Mouse (Mus musculus) natural killer cell, adult 2 months (primary cell): Measurements from ENCODE around the gene Zfp831.
A peak's percentile ranks its signal among the peaks of the same experiment; 100 is the strongest.

Experiments used
- DNase-seq, 2 experiments: peaks; one replicate each; pipeline ENCODE4 v3.0.0; 2022; ENCODE audit warnings: low spot score in 2 of 2

Gene Zfp831

DNA sequence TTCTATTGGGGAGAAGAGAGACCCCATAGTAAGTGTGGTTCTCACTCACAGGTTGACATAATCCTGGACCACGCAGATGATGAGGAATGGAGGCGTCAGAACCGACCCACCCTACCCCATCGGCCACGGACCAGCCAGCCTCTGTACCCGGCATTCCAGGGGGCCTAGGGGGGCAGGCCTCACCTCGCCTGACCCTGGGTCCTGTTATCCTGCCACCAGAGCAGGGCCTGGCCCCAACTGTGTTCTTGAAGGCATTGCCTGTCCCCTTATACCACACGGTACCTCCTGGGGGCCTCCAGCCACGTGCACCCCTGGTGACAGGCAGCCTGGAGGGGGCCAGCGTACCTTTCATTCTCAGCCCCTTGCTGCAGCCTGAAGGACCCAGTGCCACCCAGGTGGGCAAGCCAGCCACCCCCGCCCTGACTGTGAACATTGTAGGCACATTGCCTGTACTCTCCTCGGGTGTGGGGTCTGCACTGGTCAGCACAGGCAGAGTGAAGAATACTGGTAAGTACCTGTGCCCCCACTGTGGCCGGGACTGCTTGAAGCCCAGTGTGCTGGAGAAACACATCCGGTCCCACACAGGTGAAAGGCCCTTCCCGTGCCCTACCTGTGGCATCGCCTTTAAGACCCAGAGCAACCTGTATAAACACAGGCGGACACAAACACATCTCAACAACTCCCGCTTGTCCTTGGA is at the start of gene Zfp831:
Gene Zfp831, plus strand, starts transcription at position 87 of the 697 bp plus-strand sequence.
- no peak for DNase-seq

DNA sequence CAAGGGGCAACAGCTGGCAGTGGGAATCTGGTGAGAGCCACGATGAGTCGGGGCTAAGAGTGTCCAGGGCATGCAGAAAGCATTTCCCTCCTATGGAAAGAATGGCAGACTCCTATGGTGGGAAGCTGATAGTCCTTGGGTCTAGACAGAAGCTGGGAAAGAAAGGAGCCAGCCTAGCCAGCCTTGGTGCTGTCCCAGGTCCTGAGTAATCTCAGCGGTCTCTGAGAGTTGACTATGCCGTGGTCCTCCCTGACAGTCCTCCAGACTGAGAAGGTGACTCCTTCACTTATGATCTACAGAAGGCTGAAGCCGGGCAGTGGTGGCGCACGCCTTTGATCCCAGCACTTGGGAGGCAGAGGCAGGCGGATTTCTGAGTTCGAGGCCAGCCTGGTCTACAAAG is 48.4 kb upstream of the Zfp831 start:
- DNase-seq = no peak

DNA sequence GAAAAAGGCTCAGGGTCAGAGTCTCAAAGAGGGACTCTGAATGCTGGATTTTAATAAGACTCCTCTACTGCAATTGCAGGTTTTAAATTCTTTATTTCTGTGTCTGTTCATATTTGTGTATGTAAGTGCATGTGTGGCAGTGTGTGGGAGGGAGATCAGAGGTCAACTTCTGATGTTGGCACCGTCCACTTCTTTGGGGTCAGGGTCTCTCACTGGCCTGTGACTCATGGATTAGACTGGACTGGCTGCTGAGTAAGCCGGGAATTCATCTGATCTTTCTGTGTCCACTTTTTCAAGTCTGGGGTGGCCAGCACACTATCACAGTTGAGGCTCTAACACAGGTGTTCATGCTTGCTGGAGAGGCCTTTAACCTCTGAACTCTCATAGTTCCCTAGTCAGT is 47.7 kb upstream of the Zfp831 start:
- DNase-seq = no peak

DNA sequence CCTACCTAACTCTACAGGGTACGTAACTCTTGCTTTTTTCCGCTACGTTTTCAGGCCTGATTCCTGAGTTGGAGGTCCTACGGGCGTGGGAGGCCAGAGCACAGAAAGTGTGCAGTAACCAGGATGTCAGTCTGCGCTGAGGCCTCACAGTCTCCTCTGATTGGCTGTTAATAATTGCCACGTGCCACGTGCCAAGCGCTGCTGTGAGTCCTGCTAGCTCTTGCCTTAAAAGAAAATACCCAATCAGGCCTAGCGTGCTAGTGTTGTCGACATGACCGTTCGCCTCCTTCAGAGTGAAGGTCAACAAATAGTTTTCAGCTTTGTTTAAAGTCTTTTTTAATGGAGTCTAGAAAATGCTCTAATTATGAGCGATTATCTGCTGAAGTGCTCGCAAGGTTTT is 46.9 kb upstream of the Zfp831 start:
- DNase-seq = no peak

DNA sequence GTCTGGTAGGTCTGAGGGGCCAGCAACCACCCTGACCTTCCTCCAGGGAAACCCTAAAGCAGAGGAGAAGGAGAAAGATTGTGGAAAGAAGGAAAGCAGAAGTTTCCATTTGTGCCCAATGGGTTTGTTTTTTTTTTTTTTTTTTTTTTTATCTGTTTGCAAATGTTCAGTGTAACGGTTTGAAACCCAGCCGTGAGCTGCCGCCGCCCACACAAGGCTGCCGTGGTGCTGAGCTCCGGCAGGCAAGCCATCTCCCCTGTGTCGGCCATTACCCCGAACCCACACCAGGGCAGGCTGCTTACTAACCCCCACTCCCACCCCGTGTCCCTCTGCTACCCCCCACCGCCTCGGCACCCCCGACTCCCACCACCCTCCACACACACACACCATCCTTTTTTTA is 44.9 kb upstream of the Zfp831 start:
- DNase-seq = no peak

DNA sequence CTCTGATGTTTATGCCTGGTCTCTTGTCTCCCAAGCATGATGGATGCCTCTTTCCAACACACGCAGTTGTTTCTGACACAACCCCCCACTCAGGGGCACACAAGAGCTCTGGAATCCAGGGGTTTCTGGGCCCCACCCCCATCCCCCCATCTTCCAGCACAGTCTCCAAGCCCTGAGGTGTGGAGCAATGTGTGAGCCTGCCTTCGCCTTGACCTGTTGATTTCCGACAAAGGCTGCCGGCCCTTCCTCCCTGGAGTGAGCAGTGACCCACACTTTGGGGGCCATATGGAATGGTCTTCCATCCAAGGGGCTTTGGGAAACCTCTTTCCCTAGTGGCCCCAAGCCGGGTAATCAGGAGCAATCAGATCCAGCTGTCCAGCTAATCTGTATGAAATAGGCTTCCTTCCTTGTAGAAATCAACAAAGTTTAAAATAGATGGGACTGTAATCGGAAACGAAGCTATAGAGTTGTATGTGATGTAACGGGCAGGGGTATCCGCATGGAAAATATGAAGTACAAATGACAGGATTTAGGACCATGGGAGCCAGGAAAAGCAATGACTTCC is 44.2 kb upstream of the Zfp831 start:
- no peak for DNase-seq

DNA sequence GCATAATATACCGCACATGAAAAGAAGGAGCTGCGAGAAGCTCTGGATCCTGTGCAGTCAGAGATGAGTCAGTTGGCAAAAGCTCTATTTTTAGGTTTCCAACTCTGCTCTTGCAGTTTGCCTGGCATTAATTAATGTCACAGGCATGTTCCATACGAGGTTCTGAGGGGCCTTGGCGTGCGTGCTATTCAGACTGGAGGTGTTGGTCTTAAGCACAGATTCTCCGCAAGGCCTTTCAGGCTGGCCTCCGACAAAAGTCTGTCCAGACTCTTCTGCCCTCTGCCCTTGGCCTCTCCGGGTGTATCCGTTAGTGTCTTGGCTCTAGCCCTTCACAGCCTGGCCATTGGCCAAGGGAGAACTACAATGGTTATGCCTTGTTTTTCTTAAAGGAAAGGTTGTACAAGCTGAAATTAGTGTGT is 43.5 kb upstream of the Zfp831 start:
- DNase-seq = no peak

DNA sequence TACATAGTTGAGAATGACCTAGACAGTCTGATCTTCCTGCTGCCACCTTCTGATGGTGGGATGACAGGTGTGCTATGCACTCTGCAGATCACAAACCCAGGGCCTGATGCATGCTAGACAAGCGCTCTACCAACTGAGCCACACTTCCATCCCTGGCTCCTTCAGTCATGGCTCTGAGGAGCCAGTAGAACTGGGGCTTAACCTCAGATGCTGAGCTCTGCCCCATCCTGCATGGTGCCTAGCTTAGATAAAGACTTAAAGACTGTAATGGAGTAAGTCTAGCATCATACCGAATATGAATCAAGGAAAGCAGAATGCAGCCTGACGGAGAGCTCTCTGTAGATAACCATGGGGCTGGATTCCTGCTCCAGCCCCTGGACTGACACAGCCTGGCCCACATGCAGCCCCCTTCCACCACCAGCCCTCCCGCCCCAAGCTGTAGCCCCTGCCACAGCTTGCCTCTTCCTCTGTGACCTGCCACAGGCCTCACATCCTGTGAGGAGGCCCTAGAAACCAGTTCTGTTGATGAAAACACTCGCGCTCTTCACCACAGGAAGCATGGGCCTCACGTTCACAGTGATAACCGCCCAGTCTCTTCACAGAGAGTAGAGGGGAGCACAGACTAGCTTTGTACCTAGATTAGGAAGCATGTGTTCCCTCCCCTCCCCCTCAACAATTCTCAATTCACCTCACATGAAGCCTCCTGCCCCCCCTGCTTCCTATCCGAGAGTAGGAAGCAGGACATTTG is 41.2 kb upstream of the Zfp831 start:
- DNase-seq = peak; percentile 84

DNA sequence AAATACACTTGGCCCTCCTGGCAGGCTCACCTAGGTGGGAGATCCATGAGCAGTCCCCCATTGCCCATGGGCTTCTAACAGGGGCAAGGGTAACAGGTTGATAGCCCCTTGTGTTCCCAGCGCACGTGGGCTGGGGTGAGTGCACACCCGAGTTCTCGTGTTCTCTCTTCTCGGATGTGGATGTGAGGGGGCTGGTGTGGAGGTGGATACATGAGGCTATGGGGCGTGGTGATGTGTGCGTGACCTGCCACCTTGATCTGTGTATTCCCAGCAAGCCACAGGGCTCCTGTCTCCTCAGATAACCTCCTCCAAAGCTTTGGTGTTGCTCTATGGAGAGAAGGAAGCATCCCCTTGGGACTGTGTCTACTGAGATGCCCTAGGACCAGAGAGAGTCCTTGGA is 40.0 kb upstream of the Zfp831 start:
- DNase-seq = no peak

DNA sequence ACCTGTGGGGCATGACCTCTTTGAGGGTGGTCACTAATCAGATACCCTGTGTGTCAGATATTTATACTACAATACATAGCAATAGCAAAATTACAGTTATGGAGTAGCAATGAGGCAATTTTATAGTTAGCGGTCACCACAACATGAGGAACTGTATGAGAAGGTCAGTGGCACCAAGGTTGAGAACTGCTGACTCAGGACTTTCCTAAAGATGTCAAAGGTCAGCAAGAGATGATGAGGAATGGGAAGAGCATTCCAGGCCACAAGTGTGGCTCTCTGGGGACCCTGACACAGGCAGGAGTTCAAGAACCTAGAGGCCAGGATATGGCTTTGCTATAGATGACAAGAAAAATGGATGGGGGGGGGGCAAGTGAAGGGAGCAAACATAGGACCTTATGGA is 38.3 kb upstream of the Zfp831 start:
- no peak for DNase-seq

DNA sequence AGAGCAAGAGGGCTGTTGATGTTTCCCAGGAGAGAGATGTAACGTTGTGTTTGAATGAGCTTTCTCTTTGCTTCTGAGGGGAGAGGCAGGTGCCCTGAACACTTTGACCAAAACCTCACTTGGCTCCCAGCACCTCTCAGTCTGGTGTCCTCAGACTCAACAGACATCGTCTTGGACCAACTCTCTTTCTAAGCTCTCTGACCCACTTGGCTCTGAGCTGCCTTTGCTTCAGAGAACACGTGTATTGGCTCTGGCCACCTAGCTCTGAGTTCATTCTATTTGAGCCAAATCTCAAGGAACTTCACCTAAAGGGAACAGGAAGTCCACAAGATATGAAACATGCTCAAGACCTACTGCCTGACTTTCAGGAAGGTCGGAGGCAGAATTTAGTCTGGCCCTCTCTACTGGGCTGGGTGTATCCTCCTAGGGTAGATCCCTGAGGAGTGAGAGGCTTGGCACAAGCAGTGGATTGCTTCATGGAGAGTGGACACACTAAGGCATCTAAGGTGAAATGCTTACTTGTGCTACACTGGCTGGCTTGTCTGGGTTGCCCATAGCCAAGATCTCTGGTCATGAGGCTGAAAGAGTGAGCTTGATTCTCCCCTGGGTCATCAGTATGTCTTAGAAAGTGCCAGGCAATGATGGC is 37.8 kb upstream of the Zfp831 start:
- no peak for DNase-seq

DNA sequence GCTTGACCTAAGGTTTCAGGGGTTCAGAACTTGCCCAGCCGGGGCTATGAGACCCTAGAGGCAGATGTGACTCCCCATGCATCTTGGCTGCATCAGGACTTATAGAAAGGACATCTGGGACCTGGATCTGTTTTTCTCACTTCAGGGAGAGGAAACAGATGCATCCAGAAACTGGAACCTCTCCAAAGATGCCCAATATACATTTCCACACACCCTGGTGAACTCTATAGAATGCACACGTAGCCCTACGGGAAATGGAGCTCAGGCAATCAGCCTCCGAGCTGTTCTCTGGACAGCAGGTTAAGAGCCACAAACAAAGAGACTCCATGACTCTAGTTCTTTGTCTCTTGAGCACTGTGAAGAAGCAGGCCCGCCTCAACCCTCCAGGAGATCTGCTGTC is 37.0 kb upstream of the Zfp831 start:
- no peak for DNase-seq

DNA sequence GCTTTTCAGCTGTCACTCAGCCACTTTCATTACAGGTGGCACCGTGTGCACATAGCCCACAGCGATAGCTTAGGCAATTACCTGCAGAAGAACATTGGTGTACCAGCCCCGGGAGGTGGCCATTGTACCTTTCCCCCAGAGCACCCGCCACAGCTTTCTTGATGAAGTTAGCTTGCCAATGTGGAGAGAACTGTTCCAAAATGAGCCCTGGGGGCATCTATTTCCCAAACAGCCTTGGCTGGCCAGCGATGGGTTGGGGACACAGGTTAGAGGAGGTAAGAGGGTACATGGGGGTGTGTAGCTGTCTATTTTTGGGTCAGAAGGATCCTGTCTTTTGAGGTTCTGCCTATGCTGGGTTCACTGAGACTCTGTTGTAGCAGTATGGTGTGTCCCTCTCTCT is 33.4 kb upstream of the Zfp831 start:
- DNase-seq = no peak

DNA sequence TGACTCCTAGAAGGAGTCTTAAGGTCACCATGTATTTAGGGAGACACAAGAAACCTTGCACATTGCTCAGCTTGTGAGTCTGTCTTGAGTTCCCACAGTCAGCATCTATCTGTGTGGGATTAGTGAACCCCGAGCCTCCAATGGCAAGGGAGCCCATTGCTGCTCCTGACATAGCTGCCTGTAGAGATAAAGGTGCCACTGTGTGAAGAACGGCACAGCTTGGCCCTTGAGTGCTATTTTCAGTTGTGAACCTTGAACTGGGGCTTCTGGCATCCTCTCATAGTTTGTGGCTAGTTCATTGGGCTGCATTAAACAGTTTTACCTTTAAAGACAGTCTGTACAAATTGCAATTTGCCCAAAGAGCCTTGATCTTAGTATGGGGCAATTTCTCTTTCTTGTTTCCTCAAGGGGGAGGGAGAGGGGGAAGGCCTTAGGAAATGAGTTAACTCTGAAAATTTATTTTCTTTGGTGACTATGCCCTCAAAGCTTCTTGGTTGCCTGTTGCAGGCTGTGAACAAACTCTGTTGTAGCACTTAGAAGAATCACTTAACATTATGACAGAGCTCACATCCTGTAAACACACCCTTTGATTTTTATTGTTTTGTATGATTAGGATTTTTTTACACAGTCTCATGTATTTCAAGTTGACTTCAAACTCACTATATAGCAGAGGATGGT is 30.8 kb upstream of the Zfp831 start:
- DNase-seq = no peak

DNA sequence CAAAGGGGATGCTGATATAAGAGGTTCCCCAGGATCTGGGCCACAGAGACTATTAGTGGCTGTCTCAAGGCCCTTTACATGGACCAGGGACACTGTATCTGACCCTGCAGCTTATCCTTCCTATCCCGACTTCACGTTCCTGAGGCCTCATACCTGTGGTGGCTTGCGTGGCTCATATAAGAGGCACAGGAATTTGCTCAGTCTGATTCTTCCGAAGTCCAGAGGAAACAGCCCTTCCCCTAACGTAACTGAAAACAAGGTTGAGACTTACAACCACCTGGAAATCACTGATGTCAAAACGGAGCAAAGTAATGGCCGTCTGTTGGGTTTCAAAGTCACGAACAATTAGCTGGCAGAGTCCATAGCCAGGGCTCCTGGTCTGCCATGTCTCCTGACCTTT is 30.1 kb upstream of the Zfp831 start:
- peak in 1 of 2 experiments; percentile 20 for DNase-seq

DNA sequence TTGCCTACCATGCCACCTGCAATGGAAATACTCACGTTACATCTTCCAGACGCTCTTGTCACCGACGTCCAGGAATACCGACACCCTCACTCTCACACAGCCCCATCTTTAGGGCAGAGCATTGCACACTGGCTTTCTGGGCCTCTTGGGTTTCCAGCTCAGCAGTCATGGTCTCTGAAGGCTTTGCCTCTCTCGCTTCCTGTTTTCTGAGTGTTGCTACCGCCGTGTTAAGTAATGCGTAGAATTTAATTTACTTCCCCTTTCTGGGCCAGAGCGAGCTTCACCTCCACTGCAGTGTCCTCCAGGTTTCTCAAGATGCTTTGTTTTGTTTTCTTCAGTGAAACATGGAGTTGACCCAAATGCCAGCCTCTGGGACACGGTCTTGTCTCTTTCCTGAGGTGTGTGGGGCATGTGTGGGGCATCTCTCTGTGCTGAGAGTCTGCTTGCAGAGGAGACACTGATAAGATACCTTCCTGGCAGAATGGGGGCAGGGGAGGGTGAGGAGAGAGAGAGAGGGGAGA is 29.4 kb upstream of the Zfp831 start:
- peak; percentile 60 to 78 for DNase-seq

DNA sequence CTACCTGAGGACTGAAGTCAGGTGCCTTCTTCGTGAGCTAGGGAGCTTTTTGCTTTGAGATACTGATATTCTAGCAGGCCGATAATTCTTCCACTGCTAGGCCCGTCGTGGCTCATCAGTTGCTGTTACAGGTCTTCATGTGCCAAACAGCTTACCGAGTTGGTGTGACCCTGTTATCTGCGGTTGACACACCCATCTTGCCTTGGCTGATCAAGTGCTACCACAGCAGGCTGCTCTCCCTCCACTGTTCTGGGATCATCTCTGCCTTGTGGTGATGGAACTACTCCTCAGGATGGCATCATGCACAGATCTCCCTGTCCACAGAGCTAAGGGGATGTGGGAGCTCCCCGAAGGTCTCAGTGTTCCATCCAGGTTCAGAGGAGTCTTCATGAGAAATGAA is 21.5 kb upstream of the Zfp831 start:
- no peak for DNase-seq

DNA sequence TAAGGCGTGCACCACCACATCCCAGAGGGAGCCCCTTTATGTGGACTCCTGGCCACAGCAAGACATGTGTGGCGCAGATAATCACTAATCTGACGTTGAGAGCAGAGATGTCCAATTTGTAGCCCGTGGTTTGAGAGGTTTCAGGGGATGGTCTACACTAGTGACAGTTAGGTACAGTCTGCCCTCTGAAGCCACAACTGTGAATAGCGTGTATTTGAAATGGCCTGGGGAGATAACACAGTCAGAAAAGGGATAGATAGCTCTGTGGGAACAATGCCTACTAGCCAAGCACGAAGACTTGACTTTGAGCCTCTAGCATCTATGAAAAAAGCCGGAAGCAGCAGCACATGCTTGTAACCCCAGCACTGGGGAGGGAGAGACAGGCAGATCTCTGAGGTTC is 18.9 kb upstream of the Zfp831 start:
- no peak for DNase-seq

DNA sequence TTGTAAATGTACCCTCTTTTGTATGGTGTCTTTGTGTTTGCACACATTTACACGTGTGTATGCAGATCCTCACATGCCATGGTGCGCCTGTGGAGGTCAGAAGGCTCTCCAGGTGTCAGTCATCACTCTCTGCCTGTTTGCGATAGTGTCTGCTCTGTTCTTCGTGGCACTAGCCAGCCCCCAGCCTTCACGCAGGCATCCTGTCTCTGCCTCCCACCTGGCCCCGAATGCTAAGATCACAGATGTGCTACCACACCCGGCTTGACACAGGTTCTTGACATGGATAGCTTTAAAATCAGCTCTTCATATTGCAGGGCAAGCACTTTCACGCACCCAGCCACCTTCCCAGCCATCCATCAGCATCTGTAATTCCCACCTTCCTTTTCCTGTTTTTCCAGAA is 16.3 kb upstream of the Zfp831 start:
- DNase-seq = no peak

DNA sequence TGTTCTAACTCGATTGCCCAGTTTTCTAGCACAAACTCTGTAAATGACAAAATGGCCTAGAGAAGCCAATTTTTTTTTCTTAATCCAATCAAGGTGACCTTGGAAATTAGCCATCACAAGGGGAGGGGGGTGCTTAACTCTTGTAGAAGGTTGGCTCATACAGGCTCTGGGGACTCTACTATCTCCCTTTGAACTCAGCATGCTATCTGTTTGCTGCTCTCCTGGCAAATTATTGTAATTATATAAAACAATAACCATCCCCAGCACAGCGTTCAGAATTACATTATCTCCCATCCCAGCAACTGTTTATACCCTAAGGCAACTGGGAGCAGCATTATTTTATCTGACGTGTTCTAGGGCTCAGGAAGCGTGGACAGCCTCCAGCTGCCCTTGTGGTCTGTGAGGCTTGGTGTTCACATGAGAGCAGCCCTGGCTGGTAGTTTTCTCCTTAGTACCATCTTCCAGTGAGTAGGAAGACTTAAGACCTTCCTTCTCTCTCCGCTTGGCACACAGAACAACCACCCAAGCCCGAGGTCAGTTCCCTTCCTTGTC is 14.0 kb upstream of the Zfp831 start:
- DNase-seq = no peak

DNA sequence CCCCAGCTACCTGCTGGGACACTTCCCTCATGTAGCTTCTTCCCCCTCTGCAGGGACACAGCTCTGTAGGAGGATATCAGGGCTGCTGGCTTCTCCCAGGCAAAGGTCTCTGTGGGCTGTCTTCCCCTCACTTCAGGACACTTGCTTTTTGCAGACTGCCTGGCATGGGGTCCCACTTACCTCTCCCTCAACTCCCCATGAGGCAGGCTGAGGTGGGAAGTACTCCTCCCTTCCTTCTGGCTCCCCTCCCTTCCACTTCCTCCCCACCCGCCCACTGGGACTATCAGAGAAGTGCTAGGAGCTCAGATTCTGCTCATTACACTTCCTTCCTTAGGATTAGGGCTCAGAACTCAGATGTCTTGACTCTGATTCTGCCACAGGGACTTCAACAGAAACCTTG is 6.6 kb upstream of the Zfp831 start:
- no peak for DNase-seq

DNA sequence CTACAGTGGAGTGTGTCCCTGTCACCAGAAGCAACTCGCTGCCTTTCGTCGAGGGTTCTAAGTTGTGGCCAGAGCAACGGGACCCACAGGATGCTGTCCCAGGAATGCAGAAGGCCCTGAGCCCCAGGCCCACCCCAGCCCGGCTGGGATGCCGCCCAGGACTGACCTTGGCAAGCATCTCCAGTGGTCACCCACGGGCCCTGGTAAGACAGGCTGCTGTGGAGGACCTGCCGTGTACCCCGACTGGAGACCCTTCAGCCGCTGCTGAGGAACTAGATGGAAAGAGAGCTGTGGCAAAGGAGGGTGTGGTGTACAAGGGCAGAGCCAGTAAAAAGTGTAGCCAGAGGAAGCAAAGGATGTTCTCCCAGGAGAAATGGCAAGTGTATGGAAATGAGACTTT is 1.6 kb downstream of the Zfp831 start:
- DNase-seq = no peak
